Mouse (Mus musculus) testis, adult 2 months (tissue): ENCODE data around the gene Ech1. TPM values are rescaled to one million over a fixed set of nuclear protein-coding genes. Genes with fewer than 3 reads are reported as not detected.

Experiments used
- H3K27ac ChIP-seq: fragments of 200-500 bp; 2 replicates; pipeline ENCODE4 v1.5.1; 2012; ENCODE audit warnings: low read depth, low read length; ENCODE audit not compliant: control insufficient read depth, insufficient read depth
- H3K27me3 ChIP-seq: fragments of 200-500 bp; 2 replicates; pipeline ENCODE4 v1.6.1; 2012; ENCODE audit warnings: mild to moderate bottlenecking, low read length, moderate library complexity; ENCODE audit not compliant: control insufficient read depth, insufficient read depth
- H3K36me3 ChIP-seq: fragments of 200-500 bp; 2 replicates; pipeline ENCODE4 v1.6.1; 2012; ENCODE audit warnings: mild to moderate bottlenecking, low read length; ENCODE audit not compliant: control insufficient read depth, insufficient read depth
- H3K4me1 ChIP-seq: fragments of 200-500 bp; 2 replicates; pipeline ENCODE4 v1.6.1; 2012; ENCODE audit warnings: low read length; ENCODE audit not compliant: control insufficient read depth, insufficient read depth
- H3K4me3 ChIP-seq: fragments of 200-500 bp; 2 replicates; pipeline ENCODE4 v1.5.1; 2012; ENCODE audit warnings: low read depth, mild to moderate bottlenecking, low read length, moderate library complexity, mixed read lengths; ENCODE audit not compliant: control insufficient read depth
- CTCF ChIP-seq: fragments of 200-500 bp; IDR thresholded peaks from 2 replicates; pipeline ENCODE4 v1.5.1; 2012; ENCODE audit warnings: low read depth, mild to moderate bottlenecking, inconsistent platforms, low read length, moderate library complexity; ENCODE audit not compliant: control insufficient read depth, insufficient read depth, insufficient replicate concordance
- POLR2A ChIP-seq: fragments of 200-500 bp; IDR thresholded peaks from 2 replicates; pipeline ENCODE4 v1.6.1; 2012; ENCODE audit warnings: low read depth, mild to moderate bottlenecking, inconsistent platforms, low read length, moderate library complexity; ENCODE audit not compliant: control insufficient read depth
- polyA plus RNA-seq: library from polyadenylated mRNA; depleted of rRNA; stranded (reverse); fragments of >200 nt; gene quantifications from 2 replicates; pipeline ENCODE4 v1.2.3, GENCODE M21; 2012

The Ech1 gene
- polyA plus RNA-seq, 1 experiment, result 124 TPM

GRCm38 (mm10) chr7:28806869-28807268 is 18.1 kb upstream of the Ech1 start:
- Histone ChIP-seq H3K36me3 (no peaks in the 10 kb centered on the region), H3K27ac (no peak overlapping the region), H3K27me3 (no peaks in the 10 kb centered on the region), H3K4me3 (no peak overlapping the region), H3K4me1 (peaks cover 17% of the 10 kb centered on the region)
- no peak for TF ChIP-seq CTCF
- no peak for TF ChIP-seq POLR2A

GRCm38 (mm10) chr7:28807641-28808220 is 17.3 kb upstream of the Ech1 start:
- Histone ChIP-seq H3K36me3 (peaks cover 2% of the 10 kb centered on the region; the same call in 1 of the 2 replicates), H3K27ac (peak overlapping the region; percentile 98), H3K27me3 (no peaks in the 10 kb centered on the region), H3K4me3 (peak overlapping the region; percentile 93), H3K4me1 (peaks cover 17% of the 10 kb centered on the region)
- TF ChIP-seq CTCF (no peak), POLR2A (no peak)

- peak within 1 kb of the TSS; percentile 98 for H3K27ac ChIP-seq
- H3K27me3 ChIP-seq, result no peaks in the 10 kb centered on the region
- H3K4me3 ChIP-seq, result peak within 1 kb of the TSS; percentile 93
- H3K4me1 ChIP-seq, result peaks cover 13% of the 10 kb centered on the region
- TF ChIP-seq POLR2A (peak; percentile 13; the same call in 1 of the 2 replicates), CTCF (no peak)
- H3K36me3 ChIP-seq, result peaks cover 5% of the 10 kb centered on the region
Observed at GRCm38 (mm10) chr7:28808221-28808941, 16.6 kb upstream of the Ech1 start, which contains the start of gene Hnrnpl. Hnrnpl (plus strand) TSS chr7:28808541.

GRCm38 (mm10) chr7:28808957-28809393 is 16.0 kb upstream of the Ech1 start:
- Histone ChIP-seq H3K27me3 (no peaks in the 10 kb centered on the region), H3K27ac (peak overlapping the region; percentile 95), H3K4me1 (peaks cover 12% of the 10 kb centered on the region), H3K4me3 (peak overlapping the region; percentile 93), H3K36me3 (peaks cover 5% of the 10 kb centered on the region)
- TF ChIP-seq POLR2A, result peak; percentile 60
- TF ChIP-seq CTCF, result no peak

DNA sequence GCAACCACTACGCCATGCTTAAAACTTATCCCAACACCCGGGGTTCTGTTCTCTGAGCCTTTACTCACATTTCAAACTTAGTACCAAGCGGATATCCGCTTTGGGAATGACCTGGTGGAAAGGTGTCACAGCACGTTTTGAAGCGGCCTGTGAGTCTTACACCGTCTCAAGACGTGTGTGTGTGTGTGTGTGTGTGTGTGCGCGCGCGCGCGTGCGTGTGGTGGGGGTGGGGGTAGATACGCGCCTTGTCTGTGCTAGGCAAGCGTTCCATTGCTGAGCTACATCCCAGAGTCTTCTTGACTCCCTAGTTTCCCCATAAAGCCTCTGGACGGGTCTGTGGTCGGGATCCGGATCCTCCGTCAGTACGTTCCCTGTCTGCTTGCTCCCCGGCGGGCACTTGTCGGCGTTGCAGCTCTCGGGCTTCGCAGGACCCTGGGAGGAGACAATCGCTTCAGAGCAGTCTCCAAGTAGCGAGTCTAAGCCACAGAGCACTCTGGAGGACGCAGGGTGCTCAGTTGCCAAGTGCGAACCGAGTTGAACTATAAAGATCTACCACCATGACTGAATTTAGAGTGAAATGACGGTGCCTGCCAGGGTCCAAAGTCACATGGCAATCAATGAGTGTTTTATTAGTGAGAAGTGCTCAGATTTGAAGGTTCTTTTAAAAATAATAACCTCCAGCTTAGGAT is 15.5 kb upstream of the Ech1 start:
- peaks cover 12% of the 10 kb centered on the region for H3K4me1 ChIP-seq
- no peak; the same call in 1 of the 2 replicates for TF ChIP-seq POLR2A
- no peak for TF ChIP-seq CTCF
- peak overlapping the region; percentile 93 for H3K4me3 ChIP-seq
- H3K36me3 ChIP-seq, result peaks cover 5% of the 10 kb centered on the region
- peak overlapping the region; percentile 95 for H3K27ac ChIP-seq
- no peaks in the 10 kb centered on the region for H3K27me3 ChIP-seq

- TF ChIP-seq CTCF, result no peak
- TF ChIP-seq POLR2A, result peak; percentile 93
- H3K4me1 ChIP-seq, result peaks cover 12% of the 10 kb centered on the region
- peak overlapping the region; percentile 93 for H3K4me3 ChIP-seq
Observed at GRCm38 (mm10) chr7:28810107-28811066, 14.6 kb upstream of the Ech1 start.

More at GRCm38 (mm10) chr7:28810107-28811066, 14.6 kb upstream of the Ech1 start:
- H3K27me3 ChIP-seq, result no peaks in the 10 kb centered on the region
- H3K36me3 ChIP-seq, result peaks cover 9% of the 10 kb centered on the region
- H3K27ac ChIP-seq, result peak overlapping the region; percentile 97
